Mouse (Mus musculus) Patski (cell line): ENCODE data around the gene St3gal6. TPM values are rescaled to one million over a fixed set of nuclear protein-coding genes. Genes with fewer than 3 reads are reported as not detected.

Experiments used
- ATAC-seq: fragments of 100-300 bp; one replicate; pipeline ENCODE4 v1.8.0; 2021
- CTCF ChIA-PET: fragments of 350-600 bp; sonication (Branson Sonifier 250); formaldehyde crosslinking; loops from one replicate; lab custom pipeline; 2022; ENCODE audit warnings: inconsistent platforms; lab: Charles Lee
- POLR2A ChIA-PET: fragments of 350-600 bp; sonication (Branson Sonifier 250); formaldehyde crosslinking; loops from one replicate; lab custom pipeline; 2022; ENCODE audit warnings: antibody characterized with exemption, inconsistent platforms; lab: Charles Lee
- DNase-seq: peaks from one replicate; pipeline ENCODE4 v3.0.0-alpha.2; 2011; ENCODE audit warnings: low read depth, low spot score
- H3K27me3 ChIP-seq: fragments of 371-371 bp; one replicate; pipeline ENCODE4 v1.5.1; 2021
- CTCF ChIP-seq: fragments of 100-300 bp; IDR thresholded peaks from one replicate; pipeline ENCODE4 v1.5.1; 2021
- in situ Hi-C: fragments of 300-500 bp; cut with MboI; formaldehyde crosslinking; loops from 3 replicates; pipeline ENCODE4 v1.11.1; 2018; ENCODE audit warnings: low pct_unique_long_range_greater_than_20kb, mixed read lengths
- polyA plus RNA-seq: library from polyadenylated mRNA; unstranded; gene quantifications from one replicate; pipeline ENCODE4 v1.2.3, GENCODE M21; 2021

The St3gal6 gene
- polyA plus RNA-seq, result 4.5 TPM

DNA sequence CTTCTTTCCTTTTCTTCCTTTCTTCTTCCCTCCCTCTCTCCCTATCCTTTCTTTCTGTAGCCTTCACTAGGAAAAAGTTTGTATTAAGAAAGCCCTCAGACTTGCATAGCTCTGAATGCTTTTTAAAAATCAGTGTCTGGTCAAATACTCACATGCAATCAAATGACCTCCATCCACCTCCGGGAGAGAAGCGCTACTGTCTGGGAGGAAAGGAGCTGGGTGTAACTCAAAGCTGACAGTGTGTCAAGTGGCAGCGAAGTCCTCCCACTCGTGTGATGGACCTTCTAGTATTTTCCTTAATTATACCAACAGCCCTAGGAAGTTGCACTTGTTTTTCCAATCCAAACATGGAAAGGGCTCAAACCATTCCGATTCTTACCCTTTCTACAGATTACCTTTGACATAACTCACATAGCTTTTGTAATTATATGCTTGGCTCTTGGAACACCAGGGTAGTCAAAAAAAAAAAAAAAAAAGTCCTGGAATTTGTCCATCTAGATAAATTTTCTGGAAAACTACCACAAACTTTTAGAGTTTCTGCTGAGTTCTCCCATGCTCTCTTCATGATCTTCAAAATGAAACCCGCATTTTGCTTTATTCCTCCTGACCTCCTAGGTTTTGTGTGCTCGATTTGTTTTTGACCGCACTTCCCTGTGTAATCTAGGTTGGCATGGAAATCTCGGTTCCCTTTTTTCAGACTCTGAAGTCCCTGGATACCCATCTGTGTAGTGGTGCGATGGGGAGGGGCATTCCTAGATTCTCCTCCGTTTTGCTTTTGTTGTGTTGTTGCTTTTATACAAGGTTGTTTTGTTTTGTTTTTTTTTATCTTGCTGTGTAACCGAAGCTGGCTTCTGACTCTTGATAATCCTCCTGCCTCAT lies at the start of gene St3gal6:
TSS of gene St3gal6 (minus strand) at position 272 of the 879 bp plus-strand sequence.
- no peak for TF ChIP-seq CTCF
- POLR2A ChIA-PET, result no interaction called here
- in situ Hi-C loops, result no loop called here
- ATAC-seq (no peak), DNase-seq (no peak)
- H3K27me3 ChIP-seq, result no peaks in the 10 kb centered on the region
- CTCF ChIA-PET, result interaction anchor here (1.5 to 3.1 kb wide), 2 partner anchors 10 to 67 kb away, joined by 3 to 14 read pairs; no protein-coding TSS in a partner anchor

DNA sequence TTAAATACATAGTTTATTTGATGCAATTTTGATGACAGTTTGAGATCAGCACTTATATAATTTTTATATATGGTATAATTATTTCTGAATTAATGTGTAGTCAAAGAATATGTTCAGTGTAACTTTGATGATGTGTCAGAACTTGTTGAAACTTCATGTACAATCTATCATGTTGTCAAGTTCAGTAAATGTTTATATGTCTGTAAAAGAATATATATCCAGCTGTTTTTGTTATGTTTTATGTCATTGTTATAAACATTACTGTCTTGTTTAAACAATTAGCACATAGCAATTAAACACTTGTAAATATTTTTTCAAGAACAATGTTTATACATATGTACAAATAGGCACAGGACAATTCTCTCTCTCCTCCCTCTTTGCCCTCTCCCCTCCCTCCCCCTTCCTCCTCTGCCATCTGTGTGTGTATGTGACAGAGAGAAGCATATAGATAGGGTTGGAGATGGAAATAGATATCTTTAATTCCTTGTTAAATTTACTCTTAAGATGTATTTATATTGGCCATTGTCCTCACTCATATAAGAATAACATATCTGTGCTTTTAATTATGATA lies 46.7 kb upstream of the St3gal6 start:
- in situ Hi-C loops, result no loop called here
- peaks cover 14% of the 10 kb centered on the region for H3K27me3 ChIP-seq
- DNase-seq (no peak), ATAC-seq (no peak)
- ChIA-PET CTCF (no interaction called here), POLR2A (no interaction called here)
- no peak for TF ChIP-seq CTCF

DNA sequence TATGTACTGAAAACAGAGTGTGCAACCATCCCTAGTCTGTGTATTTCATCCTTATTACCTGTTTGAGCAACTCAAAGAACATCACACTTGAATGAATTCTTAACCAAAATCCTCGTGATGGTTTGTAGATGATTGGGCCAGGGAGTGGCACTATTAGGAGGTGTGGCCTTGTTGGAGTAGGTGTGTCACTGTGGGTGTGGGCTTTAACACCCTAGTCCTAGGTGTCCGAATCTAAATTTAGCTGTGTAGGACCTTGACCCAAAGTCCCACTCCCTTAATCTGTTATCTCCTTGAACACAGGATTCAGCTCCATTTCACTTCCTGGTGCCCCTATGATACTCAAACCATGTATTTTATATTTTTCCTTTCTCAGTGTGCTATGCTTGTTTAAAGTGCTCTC lies 37.2 kb upstream of the St3gal6 start:
- TF ChIP-seq CTCF, result no peak
- no peaks in the 10 kb centered on the region for H3K27me3 ChIP-seq
- in situ Hi-C loops, result no loop called here

DNA sequence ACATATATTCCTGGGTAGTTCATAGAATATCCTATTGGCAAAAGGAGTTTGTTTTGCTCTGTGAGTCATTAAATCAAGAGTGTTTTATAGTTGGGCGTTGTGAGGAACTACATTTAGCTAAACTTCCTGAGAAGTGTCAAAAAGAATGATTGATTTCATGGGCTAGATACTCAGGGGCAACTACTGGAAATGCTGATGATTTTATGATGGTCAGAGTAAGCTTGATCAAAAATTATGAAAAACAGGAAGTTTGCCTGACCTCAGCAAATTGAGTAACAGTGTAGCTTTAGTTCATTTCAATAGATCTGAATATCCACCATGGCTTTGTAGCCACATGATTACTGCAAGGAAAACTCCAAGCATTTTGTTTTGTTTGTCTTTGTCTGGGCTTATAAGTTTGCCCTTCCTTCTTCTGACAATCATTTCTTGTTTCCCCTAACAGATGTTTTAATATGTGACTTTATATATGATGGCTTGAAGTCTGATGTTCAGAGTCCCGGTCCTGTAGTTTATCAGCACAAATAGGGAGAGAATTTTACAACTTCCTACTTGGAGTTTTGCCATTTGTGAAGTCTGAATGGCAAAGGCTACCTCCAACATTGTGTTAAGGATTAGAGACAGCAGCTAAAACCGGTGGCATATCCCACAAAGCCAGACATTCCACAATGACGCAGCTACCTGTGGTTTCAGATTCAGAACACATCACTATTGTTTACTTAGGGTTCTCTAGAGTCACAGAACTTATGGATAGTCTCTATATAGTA lies 32.2 kb upstream of the St3gal6 start:
- in situ Hi-C loops, result no loop called here
- ChIA-PET CTCF (no interaction called here), POLR2A (no interaction called here)
- ATAC-seq (no peak), DNase-seq (no peak)
- TF ChIP-seq CTCF, result no peak
- no peaks in the 10 kb centered on the region for H3K27me3 ChIP-seq

More for the DNA sequence above, 37.2 kb upstream of the St3gal6 start:
- POLR2A ChIA-PET, result no interaction called here
- no peak for DNase-seq
- ATAC-seq, result no peak
- CTCF ChIA-PET, result interaction anchor here (1.2 kb wide), 1 partner anchor 8 kb away, joined by 3 read pairs; no protein-coding TSS in a partner anchor

DNA sequence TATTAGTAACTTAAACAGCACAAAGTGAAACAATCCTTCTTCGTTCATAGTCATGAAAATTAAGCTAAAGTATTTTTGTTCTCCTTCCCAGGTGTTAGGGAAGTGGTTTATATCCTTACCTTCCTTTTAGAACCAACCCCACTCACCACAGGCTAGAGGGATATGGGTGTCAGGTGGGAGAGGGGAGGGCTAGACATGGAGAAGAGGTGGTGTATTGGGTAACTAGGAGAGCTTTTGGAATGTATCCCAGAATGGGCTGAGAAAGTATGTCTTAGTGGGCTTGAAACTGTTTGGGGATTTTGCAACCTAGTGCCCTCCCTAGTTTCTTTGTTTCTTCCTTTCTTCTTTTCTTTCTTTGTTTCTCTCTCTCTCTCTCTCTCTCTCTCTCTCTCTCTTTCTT lies 30.6 kb upstream of the St3gal6 start:
- CTCF ChIA-PET, result no interaction called here
- no peaks in the 10 kb centered on the region for H3K27me3 ChIP-seq
- no peak for TF ChIP-seq CTCF
- DNase-seq, result no peak
- in situ Hi-C loops, result no loop called here
- ATAC-seq, result no peak
- POLR2A ChIA-PET, result no interaction called here

DNA sequence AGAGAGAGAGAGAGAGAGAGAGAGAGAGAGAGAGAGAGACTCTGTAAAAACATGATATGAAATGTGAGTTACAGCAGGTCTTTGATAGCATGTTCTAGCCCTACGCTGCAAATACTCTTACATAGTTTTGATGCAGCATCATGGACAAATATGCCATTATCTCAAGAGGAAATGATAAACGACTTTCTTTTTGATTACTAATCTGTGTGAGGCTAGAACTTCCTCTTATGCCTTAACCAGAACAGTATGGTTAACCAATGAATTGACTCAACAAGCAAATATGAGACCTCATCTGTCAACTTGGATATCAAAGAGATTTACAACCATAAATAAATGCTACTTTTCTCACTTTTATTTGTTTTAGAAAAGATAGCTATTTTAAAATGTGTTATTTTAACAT lies 24.0 kb upstream of the St3gal6 start:
- ATAC-seq (no peak), DNase-seq (no peak)
- in situ Hi-C loops, result no loop called here
- ChIA-PET POLR2A (no interaction called here), CTCF (no interaction called here)
- TF ChIP-seq CTCF, result no peak
- peaks cover 4% of the 10 kb centered on the region for H3K27me3 ChIP-seq

DNA sequence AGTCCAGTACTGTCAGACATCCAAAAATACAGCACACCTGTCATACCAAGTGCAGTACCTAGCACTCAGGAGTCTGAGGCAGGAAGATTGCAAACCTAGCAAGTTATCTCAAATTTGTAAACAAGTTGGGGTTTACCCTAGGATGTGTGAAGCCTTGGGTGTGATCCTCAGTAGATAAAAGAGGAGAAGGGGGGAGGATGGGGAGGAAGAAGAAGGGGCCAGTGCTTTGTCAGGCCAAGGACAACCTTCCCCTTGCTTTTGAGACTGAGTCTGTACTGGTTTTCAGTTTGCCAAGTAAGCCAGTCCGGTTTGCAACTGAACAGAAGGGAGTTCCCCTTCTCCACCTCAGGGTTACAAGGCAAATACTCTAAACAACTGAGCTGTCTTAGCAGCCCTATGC lies 22.1 kb upstream of the St3gal6 start:
- ATAC-seq, result no peak
- H3K27me3 ChIP-seq, result peaks cover 4% of the 10 kb centered on the region
- in situ Hi-C loops, result no loop called here
- POLR2A ChIA-PET, result no interaction called here
- TF ChIP-seq CTCF, result no peak
- CTCF ChIA-PET, result no interaction called here
- no peak for DNase-seq

DNA sequence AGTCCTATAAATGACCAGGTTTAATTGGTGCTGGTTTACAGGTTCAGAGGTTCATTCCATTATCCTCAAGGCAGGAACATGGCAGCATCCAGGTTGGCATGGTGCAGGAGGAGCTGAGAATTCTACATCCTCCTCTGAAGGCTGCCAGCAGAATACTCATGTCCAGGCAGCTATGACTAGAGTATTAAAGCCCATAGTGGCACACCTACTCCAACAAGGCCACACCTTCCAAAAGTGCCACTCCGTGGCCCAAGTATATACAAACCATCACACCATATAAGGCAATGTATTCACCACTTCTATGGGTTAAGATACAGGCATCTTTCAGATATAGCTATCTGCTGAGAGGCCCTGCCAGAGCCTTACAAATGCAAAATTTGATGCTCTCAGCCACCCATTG lies 15.4 kb upstream of the St3gal6 start:
- ChIA-PET POLR2A (no interaction called here), CTCF (no interaction called here)
- no peak for DNase-seq
- TF ChIP-seq CTCF, result no peak
- no peak for ATAC-seq
- H3K27me3 ChIP-seq, result no peaks in the 10 kb centered on the region
- in situ Hi-C loops, result no loop called here

DNA sequence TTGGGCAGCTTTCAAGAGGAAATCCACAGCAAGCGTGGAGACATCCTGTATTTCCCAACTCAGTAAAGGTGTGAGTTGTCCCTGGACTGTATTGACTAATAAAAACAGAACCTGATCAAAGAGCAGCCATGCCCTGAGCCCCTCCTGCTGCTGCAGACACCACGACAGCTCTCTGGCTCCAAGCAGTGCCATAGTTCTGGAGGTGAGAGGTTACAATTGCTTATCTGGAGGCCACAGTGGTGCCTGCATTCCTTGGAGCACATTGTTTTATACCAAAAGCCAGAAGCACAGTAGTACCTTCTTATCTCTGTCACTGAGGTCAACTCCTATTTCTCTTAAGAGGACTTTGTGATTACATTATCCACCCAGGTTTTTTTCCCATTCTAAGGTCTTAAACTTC lies 15.0 kb upstream of the St3gal6 start:
- no peaks in the 10 kb centered on the region for H3K27me3 ChIP-seq
- in situ Hi-C loops, result no loop called here
- POLR2A ChIA-PET, result no interaction called here
- DNase-seq (no peak), ATAC-seq (no peak)
- CTCF ChIA-PET, result no interaction called here
- no peak for TF ChIP-seq CTCF

DNA sequence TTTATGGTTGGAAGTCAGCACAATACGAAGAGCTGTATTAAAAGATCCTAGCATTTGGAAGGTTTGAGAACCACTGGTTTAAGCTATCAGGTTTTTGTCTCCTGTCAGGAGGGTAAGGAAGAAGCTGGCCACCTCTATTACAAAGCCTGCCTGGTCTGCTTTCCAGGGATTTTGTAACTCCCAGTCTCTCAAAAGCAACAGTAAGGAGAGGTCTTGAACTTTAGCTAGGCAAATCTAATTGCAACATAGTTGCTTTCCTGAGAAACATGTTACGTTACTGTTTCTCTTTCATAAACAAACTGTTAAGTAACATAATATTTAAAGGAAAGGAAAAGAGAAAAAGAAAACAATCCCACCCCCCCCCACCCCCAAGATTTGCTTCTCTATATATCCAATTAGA lies 12.0 kb upstream of the St3gal6 start:
- ATAC-seq (no peak), DNase-seq (no peak)
- no peak for TF ChIP-seq CTCF
- ChIA-PET CTCF (no interaction called here), POLR2A (interaction anchor here (0.6 kb wide), 1 partner anchor 26 kb away, joined by 5 read pairs; no protein-coding TSS in a partner anchor)
- in situ Hi-C loops, result no loop called here
- H3K27me3 ChIP-seq, result no peaks in the 10 kb centered on the region
